Mouse (Mus musculus) neural tube, embryonic 11.5 days (tissue): Measurements from ENCODE around the gene Olfr59. TPM values are rescaled to one million over a fixed set of nuclear protein-coding genes. Genes with fewer than 3 reads are reported as not detected.

Experiments
- ATAC-seq: fragments of 200-750 bp; cut with Nextera tagmentation; 2 replicates; pipeline ENCODE4 v1.8.0; 2017; ENCODE audit warnings: moderate number of reproducible peaks, mild to moderate bottlenecking, moderate TSS enrichment, moderate library complexity; ENCODE audit not compliant: insufficient read depth, low FRiP score, low TSS enrichment
- DNase-seq: peaks from one replicate; pipeline ENCODE4 v3.0.0-alpha.2; 2015; ENCODE audit warnings: low spot score
- H3K27ac ChIP-seq: fragments of 300-500 bp; sonication (generic); 2 replicates; pipeline ENCODE4 v1.5.1; 2014; ENCODE audit warnings: low read depth, mild to moderate bottlenecking, low read length
- H3K27me3 ChIP-seq: fragments of 300-500 bp; sonication (generic); 2 replicates; pipeline ENCODE4 v1.6.1; 2014; ENCODE audit warnings: mild to moderate bottlenecking, low read length, mixed read lengths; ENCODE audit not compliant: control insufficient read depth, insufficient read depth
- H3K36me3 ChIP-seq: fragments of 300-500 bp; sonication (generic); 2 replicates; pipeline ENCODE4 v1.6.1; 2014; ENCODE audit warnings: mild to moderate bottlenecking, low read length, moderate library complexity, mixed read lengths; ENCODE audit not compliant: control insufficient read depth, insufficient read depth
- H3K4me1 ChIP-seq: fragments of 300-500 bp; sonication (generic); 2 replicates; pipeline ENCODE4 v1.6.1; 2014; ENCODE audit warnings: low read length, mixed read lengths; ENCODE audit not compliant: control insufficient read depth, insufficient read depth
- H3K4me2 ChIP-seq: fragments of 300-500 bp; sonication (generic); 2 replicates; pipeline ENCODE4 v1.6.1; 2014; ENCODE audit warnings: low read depth, mild to moderate bottlenecking, moderate library complexity
- H3K4me3 ChIP-seq: fragments of 300-500 bp; sonication (generic); 2 replicates; pipeline ENCODE4 v1.5.1; 2014; ENCODE audit warnings: low read depth, low read length
- H3K9ac ChIP-seq: fragments of 300-500 bp; sonication (generic); 2 replicates; pipeline ENCODE4 v1.6.1; 2014; ENCODE audit warnings: mild to moderate bottlenecking, low read length
- H3K9me3 ChIP-seq: fragments of 300-500 bp; sonication (generic); 2 replicates; pipeline ENCODE4 v1.6.1; 2016; ENCODE audit warnings: low read length; ENCODE audit not compliant: control insufficient read depth
- WGBS: fragments of 180-500 bp; shearing (Covaris S2); extraction: QIAGEN DNeasy Blood & Tissue Kit; methylation state at CpG from one replicate; pipeline ENCODE4 v1.1.7; 2014; 5-methylcytosine and 5-hydroxymethylcytosine counted together
- polyA plus RNA-seq: library from polyadenylated mRNA; unstranded; fragments of >200 nt; fragmentation: Nextera tagmentation; extraction: Ambion mirVana; gene quantifications from 2 replicates; pipeline ENCODE4 v1.2.1, GENCODE M21; 2014

Gene Olfr59
- not detected in 2 replicates for polyA plus RNA-seq

- 74% methylated on average over 2 of the region's 2 CpGs for WGBS
- H3K27me3 ChIP-seq, result no peaks in the 10 kb centered on the region
- no peaks in the 10 kb centered on the region for H3K36me3 ChIP-seq
- H3K4me3 ChIP-seq, result no peak within 1 kb of the TSS
- H3K4me2 ChIP-seq, result no peak within 1 kb of the TSS
- no peaks in the 10 kb centered on the region for H3K9me3 ChIP-seq
- no peak within 1 kb of the TSS for H3K9ac ChIP-seq
- no peak for DNase-seq
- ATAC-seq, result no peak
- no peak within 1 kb of the TSS for H3K27ac ChIP-seq
- no peaks in the 10 kb centered on the region for H3K4me1 ChIP-seq
Measured at GRCm38 (mm10) chr11:74283436-74283835, at the start of gene Olfr59. Gene Olfr59, plus strand, starts transcription at chr11:74283736.

- H3K36me3 ChIP-seq, result no peaks in the 10 kb centered on the region
- H3K27ac ChIP-seq, result no peak overlapping the region
- no peak overlapping the region for H3K4me3 ChIP-seq
- no peaks in the 10 kb centered on the region for H3K27me3 ChIP-seq
- WGBS, result 88% methylated on average over 3 of the region's 3 CpGs
- H3K4me1 ChIP-seq, result no peaks in the 10 kb centered on the region
- H3K9ac ChIP-seq, result no peak overlapping the region
- H3K9me3 ChIP-seq, result peaks cover 4% of the 10 kb centered on the region; the same call in 1 of the 2 replicates
- ATAC-seq (no peak), DNase-seq (no peak)
- H3K4me2 ChIP-seq, result no peak overlapping the region
Measured at GRCm38 (mm10) chr11:74241201-74241600, 42.3 kb upstream of the Olfr59 start.

DNA sequence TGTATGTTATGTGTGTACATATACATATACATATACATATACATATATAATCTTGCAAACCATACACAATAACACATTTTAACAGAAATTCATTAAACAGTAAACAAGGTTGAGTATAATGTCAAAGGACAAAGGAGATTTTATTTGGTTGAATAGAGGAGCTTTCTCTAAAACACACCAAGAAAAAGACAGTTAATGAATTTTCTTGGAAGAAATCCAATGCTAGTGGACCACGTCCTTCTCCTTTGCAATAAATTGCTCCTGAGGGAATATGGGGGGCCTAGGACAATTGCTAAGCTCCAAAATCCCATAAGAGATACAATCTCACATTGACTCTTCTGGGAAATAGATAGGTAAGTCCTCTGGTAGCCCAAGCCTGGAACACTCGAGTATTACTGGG, 24.0 kb upstream of the Olfr59 start, which contains the start of gene Olfr406:
Gene Olfr406, plus strand, starts transcription at position 301 of the 400 bp plus-strand sequence.
- 67% methylated on average over 2 of the region's 2 CpGs for WGBS
- no peak within 1 kb of the TSS for H3K27ac ChIP-seq
- H3K9me3 ChIP-seq, result peaks cover 7% of the 10 kb centered on the region; the same call in 1 of the 2 replicates
- H3K36me3 ChIP-seq, result no peaks in the 10 kb centered on the region
- H3K9ac ChIP-seq, result no peak within 1 kb of the TSS
- no peaks in the 10 kb centered on the region for H3K27me3 ChIP-seq
- ATAC-seq (no peak), DNase-seq (no peak)
- no peaks in the 10 kb centered on the region for H3K4me1 ChIP-seq
- no peak within 1 kb of the TSS for H3K4me2 ChIP-seq
- H3K4me3 ChIP-seq, result no peak within 1 kb of the TSS

DNA sequence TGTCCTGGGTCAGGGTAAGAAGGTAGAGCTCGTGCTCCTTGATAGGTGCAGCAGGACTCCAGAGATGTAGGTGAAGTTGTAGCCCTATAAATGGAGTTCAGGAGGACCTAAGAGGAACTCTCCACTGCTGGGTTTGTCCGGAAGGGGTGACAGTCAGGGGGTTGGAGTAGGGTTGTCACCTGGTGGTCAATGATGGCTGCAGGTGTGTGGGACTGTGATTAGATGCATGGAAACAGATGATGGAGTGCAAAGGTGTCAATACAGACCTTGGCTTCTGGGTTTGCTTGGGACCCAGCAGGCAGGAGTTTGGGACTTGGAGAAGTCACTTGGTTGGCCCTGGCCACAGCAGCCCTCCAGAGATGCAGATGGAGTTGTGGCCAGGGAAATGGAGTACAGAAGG, 3.7 kb downstream of the Olfr59 start:
- DNase-seq (no peak), ATAC-seq (no peak)
- Histone ChIP-seq H3K36me3 (no peaks in the 10 kb centered on the region), H3K9me3 (no peaks in the 10 kb centered on the region), H3K4me3 (no peak overlapping the region), H3K27ac (no peak overlapping the region), H3K4me2 (no peak overlapping the region), H3K4me1 (no peaks in the 10 kb centered on the region), H3K27me3 (no peaks in the 10 kb centered on the region), H3K9ac (no peak overlapping the region)
- WGBS, result 85% methylated on average over 2 of the region's 2 CpGs

GRCm38 (mm10) chr11:74326044-74326443, 42.5 kb downstream of the Olfr59 start:
- no peak for ATAC-seq
- no peak overlapping the region for H3K9ac ChIP-seq
- no peak for DNase-seq
- H3K27me3 ChIP-seq, result no peaks in the 10 kb centered on the region
- no peak overlapping the region for H3K27ac ChIP-seq
- H3K4me3 ChIP-seq, result no peak overlapping the region
- WGBS, result 79% methylated on average over 2 of the region's 2 CpGs
- 0 out of 2 replicates have a peak, but pooled peaks cover 2% of the 10 kb centered on the region for H3K9me3 ChIP-seq
- H3K36me3 ChIP-seq, result no peaks in the 10 kb centered on the region
- H3K4me2 ChIP-seq, result no peak overlapping the region
- H3K4me1 ChIP-seq, result no peaks in the 10 kb centered on the region

- no peak overlapping the region for H3K9ac ChIP-seq
- DNase-seq, result no peak
- no peaks in the 10 kb centered on the region for H3K27me3 ChIP-seq
- no peaks in the 10 kb centered on the region for H3K4me1 ChIP-seq
- ATAC-seq, result no peak
- no peaks in the 10 kb centered on the region for H3K36me3 ChIP-seq
- no peak overlapping the region for H3K27ac ChIP-seq
- H3K4me2 ChIP-seq, result no peak overlapping the region
- H3K9me3 ChIP-seq, result no peaks in the 10 kb centered on the region
- no peak overlapping the region for H3K4me3 ChIP-seq
Measured at GRCm38 (mm10) chr11:74328781-74329180, 45.2 kb downstream of the Olfr59 start.

- DNase-seq (no peak), ATAC-seq (no peak)
- 85% methylated on average over 6 of the region's 6 CpGs for WGBS
- Histone ChIP-seq H3K27me3 (no peaks in the 10 kb centered on the region), H3K4me2 (no peak within 1 kb of the TSS), H3K4me3 (no peak within 1 kb of the TSS), H3K9ac (no peak within 1 kb of the TSS), H3K9me3 (no peaks in the 10 kb centered on the region), H3K36me3 (no peaks in the 10 kb centered on the region), H3K27ac (no peak within 1 kb of the TSS), H3K4me1 (no peaks in the 10 kb centered on the region)
Measured at GRCm38 (mm10) chr11:74337931-74338330, 54.4 kb downstream of the Olfr59 start, which contains the start of gene Olfr410. Gene Olfr410, minus strand, starts transcription at chr11:74338031.

Other genes starting within 250 kb of the Olfr59 start
- gene Olfr139, start 227.2 kb upstream of the Olfr59 start, polyA plus RNA-seq, result not detected in 2 replicates
- gene Olfr399, start 227.1 kb upstream of the Olfr59 start, polyA plus RNA-seq, result not detected in 2 replicates
- not detected in 2 replicates for gene Zfp616, start 213.8 kb upstream of the Olfr59 start, polyA plus RNA-seq
- not detected in 2 replicates for gene Olfr401, start 170.0 kb upstream of the Olfr59 start, polyA plus RNA-seq
- gene Olfr402, start 130.2 kb upstream of the Olfr59 start, polyA plus RNA-seq, result not detected in 2 replicates
- not detected in 2 replicates for gene Olfr403, start 97.5 kb upstream of the Olfr59 start, polyA plus RNA-seq
- not detected in 2 replicates for gene Olfr43, start 72.4 kb upstream of the Olfr59 start, polyA plus RNA-seq
- not detected in 2 replicates for gene Olfr406, start 23.9 kb upstream of the Olfr59 start, polyA plus RNA-seq
- gene Olfr410, start 54.3 kb downstream of the Olfr59 start, polyA plus RNA-seq, result not detected in 2 replicates
- not detected in 2 replicates for gene Olfr411, start 68.9 kb downstream of the Olfr59 start, polyA plus RNA-seq
- not detected in 2 replicates for gene Olfr412, start 78.3 kb downstream of the Olfr59 start, polyA plus RNA-seq